Mouse (Mus musculus) heart, embryonic 10.5 days (tissue): ENCODE measurements around the gene Camk1d. TPM values are rescaled to one million over a fixed set of nuclear protein-coding genes. Genes with fewer than 3 reads are reported as not detected.
"Not testable (repeated sequence)": the region's sequence is repeated elsewhere in the genome, so short reads cannot be mapped to it uniquely, and the experiment has no call there.

Experiments used
- DNase-seq: peaks from one replicate; pipeline ENCODE4 v3.0.0-alpha.2; 2017; ENCODE audit warnings: low spot score
- H3K27ac ChIP-seq: fragments of 300-500 bp; sonication (generic); 2 replicates; pipeline ENCODE4 v1.5.1; 2016; ENCODE audit warnings: mild to moderate bottlenecking
- H3K27me3 ChIP-seq: fragments of 300-500 bp; sonication (generic); 2 replicates; pipeline ENCODE4 v1.6.1; 2016; ENCODE audit warnings: mild to moderate bottlenecking; ENCODE audit not compliant: poor library complexity, insufficient read depth, severe bottlenecking
- H3K36me3 ChIP-seq: fragments of 300-500 bp; sonication (generic); 2 replicates; pipeline ENCODE4 v1.6.1; 2016; ENCODE audit warnings: mild to moderate bottlenecking, moderate library complexity
- H3K4me1 ChIP-seq: fragments of 300-500 bp; sonication (generic); 2 replicates; pipeline ENCODE4 v1.6.1; 2016; ENCODE audit warnings: mild to moderate bottlenecking
- H3K4me3 ChIP-seq: fragments of 300-500 bp; sonication (generic); 2 replicates; pipeline ENCODE4 v1.5.1; 2016; ENCODE audit warnings: mild to moderate bottlenecking, moderate library complexity
- H3K9me3 ChIP-seq: fragments of 300-500 bp; sonication (generic); 2 replicates; pipeline ENCODE4 v1.6.1; 2016; ENCODE audit warnings: mild to moderate bottlenecking, moderate library complexity
- WGBS: fragments of 180-500 bp; shearing (Covaris S2); methylation state at CpG from one replicate; pipeline ENCODE4 v1.1.7; 2016; 5-methylcytosine and 5-hydroxymethylcytosine counted together
- polyA plus RNA-seq: library from polyadenylated mRNA; unstranded; fragments of >200 nt; fragmentation: Nextera tagmentation; extraction: Ambion mirVana; gene quantifications from 2 replicates; pipeline ENCODE4 v1.2.1, GENCODE M21; 2016

The Camk1d gene
- polyA plus RNA-seq, 1 experiment from 2014 or later, result 1.1 TPM

- Histone ChIP-seq H3K27me3 (no peaks in the 10 kb centered on the region), H3K4me1 (no peaks in the 10 kb centered on the region), H3K9me3 (no peaks in the 10 kb centered on the region), H3K4me3 (no peak overlapping the region), H3K36me3 (no peaks in the 10 kb centered on the region), H3K27ac (no peak overlapping the region)
- DNase-seq, result no peak
- WGBS, result 87% methylated on average over 3 of the region's 3 CpGs
Observed at GRCm38 (mm10) chr2:5553264-5553663, 161.1 kb downstream of the Camk1d start.

GRCm38 (mm10) chr2:5551758-5552255 is 162.5 kb downstream of the Camk1d start:
- 86% methylated on average over 5 of the region's 5 CpGs for WGBS
- Histone ChIP-seq H3K27me3 (no peaks in the 10 kb centered on the region), H3K4me3 (no peak overlapping the region), H3K27ac (no peak overlapping the region), H3K9me3 (no peaks in the 10 kb centered on the region), H3K4me1 (no peaks in the 10 kb centered on the region), H3K36me3 (no peaks in the 10 kb centered on the region)
- no peak for DNase-seq

- H3K36me3 ChIP-seq, result no peaks in the 10 kb centered on the region
- no peak for DNase-seq
- H3K4me3 ChIP-seq, result no peak overlapping the region
- 75% methylated on average over 2 of the region's 2 CpGs for WGBS
- H3K27me3 ChIP-seq, result no peaks in the 10 kb centered on the region
- H3K27ac ChIP-seq, result no peak overlapping the region
- H3K9me3 ChIP-seq, result no peaks in the 10 kb centered on the region
- H3K4me1 ChIP-seq, result no peaks in the 10 kb centered on the region
Observed at GRCm38 (mm10) chr2:5549334-5549733, 165.0 kb downstream of the Camk1d start.

GRCm38 (mm10) chr2:5548872-5549271 is 165.4 kb downstream of the Camk1d start:
- DNase-seq, result no peak
- Histone ChIP-seq H3K9me3 (no peaks in the 10 kb centered on the region), H3K27me3 (no peaks in the 10 kb centered on the region), H3K36me3 (no peaks in the 10 kb centered on the region), H3K4me3 (no peak overlapping the region), H3K4me1 (no peaks in the 10 kb centered on the region), H3K27ac (no peak overlapping the region)
- WGBS, result 83% methylated on average over 4 of the region's 4 CpGs

GRCm38 (mm10) chr2:5540870-5541269 is 173.4 kb downstream of the Camk1d start:
- Histone ChIP-seq H3K9me3 (no peaks in the 10 kb centered on the region), H3K4me1 (no peaks in the 10 kb centered on the region), H3K36me3 (no peaks in the 10 kb centered on the region), H3K27me3 (no peaks in the 10 kb centered on the region), H3K27ac (no peak overlapping the region), H3K4me3 (no peak overlapping the region)
- 80% methylated on average over 3 of the region's 3 CpGs for WGBS
- DNase-seq, result no peak

- H3K9me3 ChIP-seq, H3K4me1 ChIP-seq, DNase-seq, H3K4me3 ChIP-seq, H3K36me3 ChIP-seq, H3K27ac ChIP-seq, H3K27me3 ChIP-seq: not testable (repeated sequence)
- 69% methylated on average over 3 of the region's 3 CpGs for WGBS
Observed at GRCm38 (mm10) chr2:5539894-5540293, 174.4 kb downstream of the Camk1d start.

GRCm38 (mm10) chr2:5533868-5534267 is 180.4 kb downstream of the Camk1d start:
- peaks cover 2% of the 10 kb centered on the region; the same call in 1 of the 2 replicates for H3K9me3 ChIP-seq
- H3K27me3 ChIP-seq, result no peaks in the 10 kb centered on the region
- no peaks in the 10 kb centered on the region for H3K4me1 ChIP-seq
- H3K4me3 ChIP-seq, result no peak overlapping the region
- no peaks in the 10 kb centered on the region for H3K36me3 ChIP-seq
- no peak overlapping the region for H3K27ac ChIP-seq
- WGBS, result 63% methylated on average over 2 of the region's 2 CpGs
- DNase-seq, result no peak

GRCm38 (mm10) chr2:5529992-5530391 is 184.3 kb downstream of the Camk1d start:
- Histone ChIP-seq H3K27ac (no peak overlapping the region), H3K4me3 (no peak overlapping the region), H3K36me3 (no peaks in the 10 kb centered on the region), H3K27me3 (no peaks in the 10 kb centered on the region), H3K9me3 (peaks cover 3% of the 10 kb centered on the region; the same call in 1 of the 2 replicates), H3K4me1 (no peaks in the 10 kb centered on the region)
- no peak for DNase-seq
- WGBS, result 59% methylated on average over 2 of the region's 2 CpGs

- no peak overlapping the region for H3K4me3 ChIP-seq
- no peaks in the 10 kb centered on the region for H3K36me3 ChIP-seq
- DNase-seq, result no peak
- no peaks in the 10 kb centered on the region for H3K27me3 ChIP-seq
- 0 out of 2 replicates have a peak overlapping the region, but pooled peaks have one; percentile 36 for H3K27ac ChIP-seq
- peaks cover 9% of the 10 kb centered on the region; the same call in 1 of the 2 replicates for H3K4me1 ChIP-seq
- no peaks in the 10 kb centered on the region for H3K9me3 ChIP-seq
- WGBS, result 57% methylated on average over 8 of the region's 8 CpGs
Observed at GRCm38 (mm10) chr2:5519221-5519669, 195.1 kb downstream of the Camk1d start.

GRCm38 (mm10) chr2:5515106-5515505 is 199.2 kb downstream of the Camk1d start:
- H3K4me1 ChIP-seq, result peaks cover 9% of the 10 kb centered on the region; the same call in 1 of the 2 replicates
- no peak overlapping the region for H3K4me3 ChIP-seq
- no peaks in the 10 kb centered on the region for H3K9me3 ChIP-seq
- no peaks in the 10 kb centered on the region for H3K36me3 ChIP-seq
- no peak for DNase-seq
- H3K27me3 ChIP-seq, result no peaks in the 10 kb centered on the region
- WGBS, result 52% methylated on average over 2 of the region's 2 CpGs
- no peak overlapping the region for H3K27ac ChIP-seq

- Histone ChIP-seq H3K4me3 (no peak overlapping the region), H3K9me3 (no peaks in the 10 kb centered on the region), H3K4me1 (peaks cover 6% of the 10 kb centered on the region; the same call in 1 of the 2 replicates), H3K27me3 (no peaks in the 10 kb centered on the region), H3K36me3 (no peaks in the 10 kb centered on the region), H3K27ac (no peak overlapping the region)
- DNase-seq, result no peak
- WGBS, result 89% methylated on average over 5 of the region's 5 CpGs
Observed at GRCm38 (mm10) chr2:5514095-5514494, 200.2 kb downstream of the Camk1d start.

GRCm38 (mm10) chr2:5513621-5514020 is 200.7 kb downstream of the Camk1d start:
- DNase-seq, result no peak
- Histone ChIP-seq H3K4me3 (no peak overlapping the region), H3K4me1 (peaks cover 6% of the 10 kb centered on the region; the same call in 1 of the 2 replicates), H3K27me3 (no peaks in the 10 kb centered on the region), H3K9me3 (no peaks in the 10 kb centered on the region), H3K36me3 (no peaks in the 10 kb centered on the region), H3K27ac (no peak overlapping the region)
- WGBS, result 85% methylated on average over 2 of the region's 2 CpGs

- DNase-seq, result no peak
- Histone ChIP-seq H3K36me3 (no peaks in the 10 kb centered on the region), H3K4me3 (no peak overlapping the region), H3K27ac (no peak overlapping the region), H3K4me1 (0 out of 2 replicates have a peak, but pooled peaks cover 3% of the 10 kb centered on the region), H3K9me3 (no peaks in the 10 kb centered on the region), H3K27me3 (no peaks in the 10 kb centered on the region)
- WGBS, result 85% methylated on average over 6 of the region's 6 CpGs
Observed at GRCm38 (mm10) chr2:5510042-5510441, 204.3 kb downstream of the Camk1d start.

- Histone ChIP-seq H3K27ac (no peak overlapping the region), H3K9me3 (no peaks in the 10 kb centered on the region), H3K36me3 (no peaks in the 10 kb centered on the region), H3K4me3 (no peak overlapping the region), H3K27me3 (no peaks in the 10 kb centered on the region), H3K4me1 (no peaks in the 10 kb centered on the region)
- WGBS, result 72% methylated on average over 4 of the region's 4 CpGs
- DNase-seq, result no peak
Observed at GRCm38 (mm10) chr2:5499620-5500019, 214.7 kb downstream of the Camk1d start.
